ENCODE assay signal across 21 mouse cellular contexts in genomic region chr1:160268322-160268721, GRCm38 (mm10). TPM values are rescaled to one million over a fixed set of nuclear protein-coding genes. Genes with fewer than 3 reads are reported as not detected.
DNase-seq lines count a peak whose midpoint lies in the region; ATAC-seq and TF ChIP-seq lines count a peak whose summit lies in the region.
"Had no signal": no experiment of that assay in that cellular context is flagged by ENCODE, and none has a peak within 500 bp of the region (broad histone marks: within the 10 kb centered on the region; RNA-seq: fewer than 3 reads in every experiment).

No protein-coding gene starts in this region.

- dilution Hi-C loops in CH12.LX (cut with MboI; ENCODE audit: extremely low pct_ligation_motif_present, extremely low pct_unique_long_range_greater_than_20kb, low sequenced_read_pairs): no loop called here

- DNase-seq in A20 (ENCODE audit: low read depth, low spot score): peak; percentile 47
- DNase-seq in CH12.LX (ENCODE audit: extremely low read depth): peak; percentile 47
- DNase-seq in heart, postnatal 10 days: no peak
- DNase-seq: adrenal gland, postnatal 10 days; cerebellum, adult 11 months; cerebellum, postnatal 14 days; embryo, embryonic 11 days; lung, adult 2 months; thymus, postnatal 36 days had no signal

- 95% methylated on average over 3 of the region's 3 CpGs for WGBS in midbrain, embryonic 16.5 days
- WGBS in intestine, postnatal 0 days: 91% methylated on average over 3 of the region's 3 CpGs

- H3K9me3 ChIP-seq in CH12.LX (replicated peaks; ENCODE audit: low read length): no peaks in the 10 kb centered on the region
- H3K9me3 ChIP-seq in midbrain, embryonic 16.5 days (replicated peaks; ENCODE audit: control insufficient read depth, low read length, poor library complexity, severe bottlenecking): no peaks in the 10 kb centered on the region
- no peaks in the 10 kb centered on the region for H3K9me3 ChIP-seq in intestine, postnatal 0 days (ENCODE audit: control insufficient read depth)
- H3K9me3 ChIP-seq: heart, embryonic 12.5 days; limb, embryonic 12.5 days; liver, embryonic 12.5 days; midbrain, embryonic 15.5 days; neural tube, embryonic 12.5 days had no signal

- H3K4me2 ChIP-seq in CH12.LX (ENCODE audit: insufficient read depth, low read depth, poor library complexity, severe bottlenecking): no peak overlapping the region
- no peak overlapping the region for H3K4me2 ChIP-seq in midbrain, embryonic 16.5 days (ENCODE audit: low read length)
- H3K4me2 ChIP-seq in intestine, postnatal 0 days (replicated peaks; ENCODE audit: low read depth): no peak overlapping the region
- H3K4me2 ChIP-seq: heart, embryonic 12.5 days; hindbrain, embryonic 14.5 days; limb, embryonic 12.5 days; liver, embryonic 12.5 days; midbrain, embryonic 15.5 days; neural tube, embryonic 12.5 days had no signal

- no peak for TF ChIP-seq POLR2A in CH12.LX (IDR thresholded peaks at IDR 0.05; ENCODE audit: low read depth, low read length)

- no peak for TF ChIP-seq EP300 in CH12.LX (IDR thresholded peaks at IDR 0.05; ENCODE audit: low read length)

- no peak for TF ChIP-seq RAD21 in CH12.LX (IDR thresholded peaks at IDR 0.05; ENCODE audit: low read depth, low read length)

- H3K9ac ChIP-seq in CH12.LX (ENCODE audit: insufficient read depth, low read depth): no peak overlapping the region
- H3K9ac ChIP-seq in midbrain, embryonic 16.5 days (ENCODE audit: low read depth, low read length): no peak overlapping the region
- no peak overlapping the region for H3K9ac ChIP-seq in intestine, postnatal 0 days (ENCODE audit: low read depth, low read length)
- H3K9ac ChIP-seq: heart, embryonic 12.5 days; hindbrain, embryonic 14.5 days; limb, embryonic 12.5 days; liver, embryonic 12.5 days; midbrain, embryonic 15.5 days; neural tube, embryonic 12.5 days had no signal

- H3K36me3 ChIP-seq in CH12.LX (replicated peaks in 1 of 2; ENCODE audit: control insufficient read depth in 1 of 2, insufficient read depth in 1 of 2, low read length in 1 of 2): peaks cover 0 to 8% of the 10 kb centered on the region in 2 experiments
- no peaks in the 10 kb centered on the region for H3K36me3 ChIP-seq in midbrain, embryonic 16.5 days (ENCODE audit: control insufficient read depth, insufficient read depth, low read length)
- H3K36me3 ChIP-seq in intestine, postnatal 0 days (ENCODE audit: control insufficient read depth, insufficient read depth): no peaks in the 10 kb centered on the region
- H3K36me3 ChIP-seq: heart, embryonic 12.5 days; limb, embryonic 12.5 days; liver, embryonic 12.5 days; midbrain, embryonic 15.5 days; neural tube, embryonic 12.5 days had no signal

- H3K27ac ChIP-seq in CH12.LX (ENCODE audit: insufficient read depth, low read depth): no peak overlapping the region
- H3K27ac ChIP-seq in midbrain, embryonic 16.5 days (ENCODE audit: low read length): no peak overlapping the region
- H3K27ac ChIP-seq in intestine, postnatal 0 days (ENCODE audit: low read depth, low read length): no peak overlapping the region
- H3K27ac ChIP-seq: hindbrain, embryonic 14.5 days; kidney, postnatal 0 days; limb, embryonic 12.5 days; liver, embryonic 12.5 days; midbrain, embryonic 15.5 days; neural tube, embryonic 12.5 days had no signal

- H3K4me3 ChIP-seq in CH12.LX (replicated peaks in 1 of 3; ENCODE audit: low read depth in 2 of 3, low read length in 2 of 3, poor library complexity in 1 of 3): no peak overlapping the region
- no peak overlapping the region for H3K4me3 ChIP-seq in midbrain, embryonic 16.5 days (ENCODE audit: low read depth, low read length)
- H3K4me3 ChIP-seq in intestine, postnatal 0 days (ENCODE audit: low read depth, low read length): no peak overlapping the region
- H3K4me3 ChIP-seq: heart, embryonic 12.5 days; limb, embryonic 12.5 days; liver, embryonic 12.5 days; midbrain, embryonic 15.5 days; neural tube, embryonic 12.5 days had no signal

- intact Hi-C loops in heart, postnatal 10 days (cut with DNase I): no loop called here

- peaks cover 0 to 8% of the 10 kb centered on the region in 2 experiments; a peak in 1 of 4 replicates for H3K4me1 ChIP-seq in CH12.LX (ENCODE audit: control insufficient read depth in 1 of 2, insufficient read depth in 2 of 2)
- no peaks in the 10 kb centered on the region for H3K4me1 ChIP-seq in midbrain, embryonic 16.5 days (ENCODE audit: control insufficient read depth, insufficient read depth, low read length)
- H3K4me1 ChIP-seq in intestine, postnatal 0 days (replicated peaks; ENCODE audit: control insufficient read depth, insufficient read depth, low read length): peaks cover 7% of the 10 kb centered on the region; the same call in 1 of the 2 replicates
- H3K4me1 ChIP-seq: midbrain, embryonic 15.5 days; neural tube, embryonic 12.5 days had no signal

- no peaks in the 10 kb centered on the region for H3K27me3 ChIP-seq in CH12.LX (replicated peaks)
- no peaks in the 10 kb centered on the region for H3K27me3 ChIP-seq in midbrain, embryonic 16.5 days (ENCODE audit: control insufficient read depth, insufficient read depth, low read depth, low read length)
- H3K27me3 ChIP-seq in intestine, postnatal 0 days (replicated peaks; ENCODE audit: control insufficient read depth, insufficient read depth, low read length): no peaks in the 10 kb centered on the region
- H3K27me3 ChIP-seq: heart, embryonic 12.5 days; limb, embryonic 12.5 days; liver, embryonic 12.5 days; midbrain, embryonic 15.5 days; neural tube, embryonic 12.5 days had no signal

- no peak for TF ChIP-seq CTCF in CH12.LX (conservative IDR thresholded peaks at IDR 0.05 in 1 of 2, IDR thresholded peaks at IDR 0.05 in 1 of 2; ENCODE audit: low read depth in 2 of 2, low read length in 2 of 2)
- no peak for TF ChIP-seq CTCF in intestine, postnatal 0 days (IDR thresholded peaks at IDR 0.05; ENCODE audit: low read depth)

- no peaks in the 10 kb centered on the region; the same call in 1 of the 2 replicates for H3K79me2 ChIP-seq in CH12.LX (replicated peaks; ENCODE audit: control insufficient read depth, extremely low read depth, insufficient read depth, poor library complexity, severe bottlenecking)

- peak; percentile 99 for ATAC-seq in granulocyte monocyte progenitor cell, adult 5-6 weeks (replicated peaks; ENCODE audit: poor library complexity, severe bottlenecking)
- peak; percentile 95 for ATAC-seq in monocyte, adult 5-6 weeks (replicated peaks; ENCODE audit: insufficient number of reproducible peaks, low FRiP score, low TSS enrichment, poor library complexity, severe bottlenecking)
- ATAC-seq in midbrain, embryonic 16.5 days: no peak
- no peak for ATAC-seq in intestine, postnatal 0 days
- ATAC-seq: forebrain, embryonic 16.5 days; liver, embryonic 12.5 days; midbrain, embryonic 15.5 days had no signal

- in situ Hi-C loops in CH12.LX (cut with MboI; ENCODE audit: low pct_ligation_motif_present, low pct_unique_long_range_greater_than_20kb, low sequenced_read_pairs): no loop called here

TF ChIP-seq in CH12.LX, 34 proteins besides CTCF, POLR2A, EP300 and RAD21:
- peak; percentile 42; the same call in 1 of the 2 replicates for TF ChIP-seq BHLHE40 (IDR thresholded peaks at IDR 0.05; ENCODE audit: low read depth, low read length)
- no peak for TF ChIP-seq MAFK (IDR thresholded peaks at IDR 0.05; ENCODE audit: insufficient replicate concordance, low read length)

RNA-seq across cellular contexts. Expression of gene Cacybp, which starts 55.6 kb away (rescaled TPM):
- 130 and 174 TPM in 2 replicates for total RNA-seq in CH12.LX (2012; rRNA removed)
- 390 and 459 TPM in 2 replicates for total RNA-seq in CH12.LX (2014; rRNA removed)
- 357 and 459 TPM in 2 replicates for polyA plus RNA-seq in CH12.LX (2012; ENCODE audit: insufficient read length, low read depth)
- 161 and 188 TPM in 2 replicates for total RNA-seq in granulocyte monocyte progenitor cell, adult 5-6 weeks (2014; fragmentation: Nextera tagmentation)
- 288 and 319 TPM in 2 replicates for total RNA-seq in granulocyte monocyte progenitor cell, adult 5-6 weeks (2017)
- 79.7 to 95.6 TPM (median 94.3 TPM) in 3 replicates for total RNA-seq in monocyte, adult 5-6 weeks (2017)
- 10 to 100 TPM; 60.5 to 62.1 TPM for total RNA-seq in heart, postnatal 10 days (2021)
- polyA plus RNA-seq in midbrain, embryonic 16.5 days (2015; fragmentation: Nextera tagmentation; extraction: Ambion mirVana): 279 and 287 TPM in 2 replicates
- 98.0 and 104 TPM in 2 replicates for polyA plus RNA-seq in intestine, postnatal 0 days (2015; fragmentation: Nextera tagmentation; extraction: Ambion mirVana)

Comparison
In these comparisons a context has a peak if more than half of its experiments do, and no peak if none do; other contexts are left out.
1. DNase-seq: peak in A20 (single experiment) and CH12.LX (single experiment); none in heart, postnatal 10 days (0 of 2).
2. ATAC-seq: peak in granulocyte monocyte progenitor cell, adult 5-6 weeks (single experiment) and monocyte, adult 5-6 weeks (single experiment); none in midbrain, embryonic 16.5 days (single experiment) and intestine, postnatal 0 days (single experiment).